Mouse (Mus musculus) cerebellum, adult 2 months (tissue): ENCODE results near the gene Cfap44.

Source experiments
- CTCF ChIP-seq: fragments of 200-500 bp; IDR thresholded peaks from 2 replicates; pipeline ENCODE4 v1.5.1; 2011; ENCODE audit warnings: low read depth, mild to moderate bottlenecking, control low read depth, low read length, moderate library complexity, borderline replicate concordance; ENCODE audit not compliant: insufficient read depth
- POLR2A ChIP-seq: fragments of 200-500 bp; IDR thresholded peaks from 2 replicates; pipeline ENCODE4 v1.6.1; 2011; ENCODE audit warnings: low read length, control low read depth, borderline replicate concordance; ENCODE audit not compliant: insufficient read depth

DNA sequence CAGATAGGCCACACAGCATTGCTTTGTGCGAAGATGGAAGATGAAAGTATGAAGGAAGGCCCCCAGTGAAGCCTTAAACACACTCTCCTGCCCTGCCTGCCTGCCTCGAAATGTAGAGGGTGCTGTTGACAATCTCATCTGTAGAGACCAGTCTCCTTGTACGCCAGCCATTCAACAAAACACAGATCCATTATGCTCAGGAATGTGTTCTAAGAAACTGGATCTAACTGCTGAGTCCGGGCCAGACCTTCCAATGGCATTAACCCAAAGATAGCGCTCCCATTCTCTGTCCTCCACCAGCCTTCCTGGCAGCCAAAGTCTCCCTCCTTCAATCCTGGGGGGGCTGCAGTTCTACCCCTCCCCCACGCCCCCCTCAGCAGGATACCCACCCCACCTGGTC, 121.9 kb downstream of the Cfap44 start:
- no peak for TF ChIP-seq POLR2A
- no peak for TF ChIP-seq CTCF
